Mouse (Mus musculus) ES-E14 (cell line): ENCODE results near the gene Wdr95.

ENCODE experiments used
- CHD2 ChIP-seq: IDR thresholded peaks from 2 replicates; pipeline ENCODE4 v1.6.1; 2014; ENCODE audit warnings: mild to moderate bottlenecking, low read depth, low read length, inconsistent platforms
- HCFC1 ChIP-seq: IDR thresholded peaks from 2 replicates; pipeline ENCODE4 v1.6.1; 2012; ENCODE audit warnings: low read length, inconsistent platforms, borderline replicate concordance; ENCODE audit not compliant: insufficient read depth
- ZNF384 ChIP-seq: IDR thresholded peaks from 2 replicates; pipeline ENCODE4 v1.6.1; 2012; ENCODE audit warnings: low read depth, low read length, inconsistent platforms

DNA sequence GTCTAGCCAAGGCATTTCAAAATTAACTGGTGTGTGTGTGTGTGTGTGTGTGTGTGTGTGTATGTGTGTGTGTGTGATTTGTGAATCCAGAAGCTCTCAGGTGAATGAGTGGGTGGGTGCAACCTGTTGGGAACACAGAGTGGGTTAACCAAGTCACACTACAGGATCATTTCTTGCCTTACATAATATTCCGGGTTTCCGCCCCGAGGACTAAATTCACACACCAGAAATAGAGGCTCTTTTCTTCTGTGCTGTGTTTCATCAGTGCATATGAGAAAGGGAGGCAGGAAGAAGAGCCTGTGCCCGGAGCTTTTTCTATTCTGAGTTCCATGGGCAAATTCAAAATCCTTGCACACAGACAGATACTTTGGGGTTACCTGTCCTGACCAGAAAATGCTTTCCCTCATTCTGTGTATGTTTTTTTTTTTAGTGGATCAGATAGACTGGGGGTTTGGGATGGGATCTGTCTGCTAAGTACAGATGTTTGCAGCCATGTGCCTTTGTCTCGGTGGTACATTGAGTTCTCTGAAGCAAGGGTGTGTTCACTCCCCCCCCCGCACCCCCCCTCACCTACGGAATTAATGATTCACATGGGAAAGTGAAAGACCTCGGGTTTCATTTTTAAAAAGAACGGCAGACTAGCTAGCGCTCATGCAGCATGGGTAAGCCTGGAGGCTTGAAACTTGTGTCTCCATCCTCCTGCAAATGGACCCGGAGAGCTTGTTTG is 114.5 kb downstream of the Wdr95 start:
- TF ChIP-seq ZNF384 (no peak), HCFC1 (no peak), CHD2 (no peak)
